Mouse (Mus musculus) small intestine, adult 2 months (tissue): ENCODE measurements around the gene Lmo3. TPM values are rescaled to one million over a fixed set of nuclear protein-coding genes. Genes with fewer than 3 reads are reported as not detected.

ENCODE experiments used
- H3K27ac ChIP-seq: fragments of 200-500 bp; 2 replicates; pipeline ENCODE4 v1.5.1; 2012; ENCODE audit warnings: low read depth, low read length, control low read depth, inconsistent platforms; ENCODE audit not compliant: insufficient read depth
- H3K27me3 ChIP-seq: fragments of 200-500 bp; 2 replicates; pipeline ENCODE4 v1.6.1; 2012; ENCODE audit warnings: mild to moderate bottlenecking, moderate library complexity, low read length, inconsistent platforms; ENCODE audit not compliant: control insufficient read depth, insufficient read depth
- H3K36me3 ChIP-seq: fragments of 200-500 bp; 2 replicates; pipeline ENCODE4 v1.6.1; 2012; ENCODE audit warnings: mild to moderate bottlenecking, low read length, control low read depth, inconsistent platforms; ENCODE audit not compliant: control insufficient read depth, insufficient read depth
- H3K4me1 ChIP-seq: fragments of 200-500 bp; 2 replicates; pipeline ENCODE4 v1.6.1; 2012; ENCODE audit warnings: low read length, inconsistent platforms, mixed read lengths; ENCODE audit not compliant: control insufficient read depth, insufficient read depth, insufficient read length
- H3K4me3 ChIP-seq: fragments of 200-500 bp; 2 replicates; pipeline ENCODE4 v1.5.1; 2012; ENCODE audit warnings: low read depth, mild to moderate bottlenecking, control low read depth, inconsistent platforms, low read length, moderate library complexity
- CTCF ChIP-seq: fragments of 200-500 bp; IDR thresholded peaks from 2 replicates; pipeline ENCODE4 v1.5.1; 2012; ENCODE audit warnings: low read depth, mild to moderate bottlenecking, control low read depth, inconsistent platforms, low read length, moderate library complexity, mixed read lengths; ENCODE audit not compliant: insufficient replicate concordance, insufficient read length; ENCODE audit errors: extremely low read depth
- POLR2A ChIP-seq: fragments of 200-500 bp; IDR thresholded peaks from 2 replicates; pipeline ENCODE4 v1.6.1; 2012; ENCODE audit warnings: low read depth, mild to moderate bottlenecking, control low read depth, inconsistent platforms, low read length, moderate library complexity
- WGBS: fragments of 180-500 bp; shearing (Covaris S2); methylation state at CpG from one replicate; pipeline ENCODE4 v1.1.7; 2018; 5-methylcytosine and 5-hydroxymethylcytosine counted together
- polyA plus RNA-seq: library from polyadenylated mRNA; depleted of rRNA; stranded (reverse); fragments of >200 nt; gene quantifications from 2 replicates; pipeline ENCODE4 v1.2.3, GENCODE M21; 2012

The Lmo3 gene
- polyA plus RNA-seq, 1 experiment = 0.38 TPM

- Histone ChIP-seq H3K4me3 (no peak overlapping the region), H3K36me3 (no peaks in the 10 kb centered on the region), H3K27me3 (no peaks in the 10 kb centered on the region), H3K27ac (no peak overlapping the region), H3K4me1 (no peaks in the 10 kb centered on the region)
- 92% methylated on average over 1 of the region's 1 CpGs for WGBS
- TF ChIP-seq POLR2A (no peak), CTCF (no peak)
Measured at GRCm38 (mm10) chr6:138398836-138399235, 182.9 kb downstream of the Lmo3 start.

DNA sequence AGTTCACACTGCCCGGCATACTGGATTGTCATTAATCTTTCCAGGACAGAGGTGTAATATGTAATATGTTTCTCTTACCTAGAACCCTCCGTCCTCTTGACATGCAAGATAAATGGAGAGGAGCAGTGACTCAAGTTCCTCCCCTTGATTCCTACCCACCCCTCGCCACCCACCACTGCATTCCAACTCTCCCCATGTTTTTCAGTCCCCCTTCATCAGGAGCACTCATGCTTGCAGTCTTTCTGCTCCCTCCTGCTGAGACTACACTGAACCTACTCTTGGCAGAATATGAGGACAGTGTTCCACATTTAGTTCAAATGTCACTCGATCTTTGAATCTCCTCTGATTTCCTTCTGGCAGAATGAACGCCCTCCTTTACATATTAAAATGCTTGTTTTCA, 190.7 kb downstream of the Lmo3 start:
- Histone ChIP-seq H3K36me3 (no peaks in the 10 kb centered on the region), H3K27me3 (no peaks in the 10 kb centered on the region), H3K27ac (no peak overlapping the region), H3K4me1 (no peaks in the 10 kb centered on the region), H3K4me3 (no peak overlapping the region)
- TF ChIP-seq POLR2A (no peak), CTCF (no peak)
- WGBS = 86% methylated on average over 5 of the region's 5 CpGs

DNA sequence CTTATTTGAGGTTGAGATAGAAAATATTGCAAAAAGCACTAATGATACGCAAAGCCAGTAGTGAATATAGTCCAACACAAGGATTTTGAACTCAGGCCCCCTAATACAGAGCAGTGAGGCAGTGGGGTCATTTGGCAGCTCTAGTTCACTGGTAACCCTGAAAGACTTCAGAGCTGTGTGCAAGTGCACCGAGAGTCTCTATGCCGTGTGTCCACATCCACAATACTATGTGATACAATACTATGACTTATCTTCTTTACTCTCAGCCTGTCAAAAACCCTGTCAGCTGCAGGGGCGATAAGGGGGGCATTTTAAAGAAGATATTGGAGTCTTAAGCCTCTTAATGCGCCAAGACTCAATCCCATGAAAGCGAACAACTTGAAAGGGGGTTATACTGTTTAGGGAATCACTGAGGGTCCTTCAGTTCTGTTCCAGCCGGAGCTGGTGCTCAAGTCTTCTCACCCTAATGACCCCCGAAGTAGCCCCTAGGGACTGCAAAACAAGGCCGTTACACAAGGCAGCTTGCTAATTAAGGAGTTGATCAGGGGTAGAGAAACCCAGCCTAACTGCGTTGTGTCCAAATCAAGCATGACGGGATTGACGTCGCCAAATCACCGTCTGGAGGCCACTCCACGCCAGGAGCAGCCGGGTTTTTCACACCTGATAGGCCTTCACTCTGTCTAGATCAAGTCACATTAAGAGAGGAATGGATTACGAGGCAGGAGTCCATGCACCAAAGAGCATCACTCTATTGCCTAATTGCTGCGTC, 193.4 kb downstream of the Lmo3 start:
- Histone ChIP-seq H3K27ac (no peak overlapping the region), H3K4me3 (no peak overlapping the region), H3K27me3 (no peaks in the 10 kb centered on the region), H3K4me1 (no peaks in the 10 kb centered on the region), H3K36me3 (no peaks in the 10 kb centered on the region)
- TF ChIP-seq POLR2A = no peak
- 93% methylated on average over 18 of the region's 18 CpGs for WGBS

- Histone ChIP-seq H3K27me3 (no peaks in the 10 kb centered on the region), H3K4me3 (no peak overlapping the region), H3K36me3 (no peaks in the 10 kb centered on the region), H3K4me1 (no peaks in the 10 kb centered on the region), H3K27ac (no peak overlapping the region)
- WGBS = 81% methylated on average over 1 of the region's 1 CpGs
- no peak for TF ChIP-seq POLR2A
- no peak for TF ChIP-seq CTCF
Measured at GRCm38 (mm10) chr6:138383208-138383607, 198.6 kb downstream of the Lmo3 start.

DNA sequence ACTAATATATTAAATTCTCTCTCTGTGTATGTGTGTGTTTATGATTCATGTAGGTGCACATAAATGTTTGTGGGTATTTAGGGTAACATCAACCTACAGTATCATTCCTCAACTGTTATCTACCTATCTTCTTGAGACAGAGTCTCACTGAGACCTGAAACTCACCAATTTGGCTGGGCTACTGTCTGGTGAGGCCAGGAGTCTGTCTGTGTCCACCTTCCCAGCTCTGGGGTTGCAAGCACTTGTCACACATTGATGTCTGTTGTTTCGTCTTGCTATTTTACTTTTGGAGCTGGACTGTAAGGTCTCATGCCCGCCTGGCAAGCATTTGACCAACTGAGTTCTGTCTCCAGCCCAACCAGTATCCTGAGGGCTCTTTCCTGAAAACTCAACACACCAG, 210.6 kb downstream of the Lmo3 start:
- no peaks in the 10 kb centered on the region for H3K36me3 ChIP-seq
- 88% methylated on average over 2 of the region's 2 CpGs for WGBS
- H3K27me3 ChIP-seq = no peaks in the 10 kb centered on the region
- no peak overlapping the region for H3K27ac ChIP-seq
- no peaks in the 10 kb centered on the region for H3K4me1 ChIP-seq
- no peak overlapping the region for H3K4me3 ChIP-seq
- no peak for TF ChIP-seq CTCF
- TF ChIP-seq POLR2A = no peak

GRCm38 (mm10) chr6:138364111-138364510, 217.7 kb downstream of the Lmo3 start:
- Histone ChIP-seq H3K36me3 (no peaks in the 10 kb centered on the region), H3K4me1 (peaks cover 2% of the 10 kb centered on the region; the same call in 1 of the 2 replicates), H3K27me3 (no peaks in the 10 kb centered on the region), H3K27ac (no peak overlapping the region), H3K4me3 (no peak overlapping the region)
- no peak for TF ChIP-seq POLR2A
- TF ChIP-seq CTCF = no peak
- WGBS = 37% methylated on average over 5 of the region's 5 CpGs

DNA sequence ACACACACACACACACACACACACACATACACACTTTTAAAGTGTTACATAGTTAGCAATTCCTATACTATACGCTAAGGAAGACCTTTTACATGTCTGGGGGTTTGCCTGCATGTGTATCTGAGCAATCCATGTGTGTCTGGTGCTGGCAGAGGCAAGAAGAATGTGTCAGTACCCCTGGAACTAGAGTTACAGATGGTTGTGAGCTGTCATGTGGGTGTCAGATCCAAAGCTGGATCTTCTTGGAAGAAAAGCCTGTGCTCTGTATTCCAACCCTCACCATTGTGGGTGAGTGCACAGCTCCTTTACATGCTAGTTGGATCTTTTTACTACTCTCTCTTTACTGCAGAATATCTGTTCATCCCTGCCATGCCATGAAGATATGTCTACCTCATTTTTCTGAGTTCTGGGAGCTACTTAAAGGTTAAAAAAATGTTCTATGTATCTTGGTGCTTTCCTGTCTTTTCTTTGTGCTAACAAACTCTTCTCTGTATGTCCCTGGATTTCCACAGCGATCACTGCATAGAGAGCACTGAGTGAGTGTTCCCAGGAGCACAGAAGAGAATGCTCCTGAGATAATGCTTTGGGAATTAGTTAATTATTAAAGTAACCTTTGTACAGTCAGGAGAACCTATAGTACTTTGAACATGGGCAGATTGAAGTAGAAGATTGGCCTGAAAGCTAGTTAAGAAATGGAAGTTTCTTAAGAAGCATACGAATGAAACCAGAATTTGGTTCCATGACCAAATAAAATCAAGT, 231.0 kb downstream of the Lmo3 start:
- peaks cover 14% of the 10 kb centered on the region; the same call in 1 of the 2 replicates for H3K4me1 ChIP-seq
- no peak overlapping the region for H3K4me3 ChIP-seq
- H3K27me3 ChIP-seq = no peaks in the 10 kb centered on the region
- WGBS = 26% methylated on average over 3 of the region's 3 CpGs
- TF ChIP-seq POLR2A = no peak
- TF ChIP-seq CTCF = no peak
- peak overlapping the region; percentile 96 for H3K27ac ChIP-seq
- no peaks in the 10 kb centered on the region for H3K36me3 ChIP-seq
